Mouse (Mus musculus): ENCODE results near the gene Dok3. TPM values are rescaled to one million over a fixed set of nuclear protein-coding genes. Genes with fewer than 3 reads are reported as not detected.

Dok3 gene
- polyA plus RNA-seq, 1 experiment, result 1.00 TPM

DNA sequence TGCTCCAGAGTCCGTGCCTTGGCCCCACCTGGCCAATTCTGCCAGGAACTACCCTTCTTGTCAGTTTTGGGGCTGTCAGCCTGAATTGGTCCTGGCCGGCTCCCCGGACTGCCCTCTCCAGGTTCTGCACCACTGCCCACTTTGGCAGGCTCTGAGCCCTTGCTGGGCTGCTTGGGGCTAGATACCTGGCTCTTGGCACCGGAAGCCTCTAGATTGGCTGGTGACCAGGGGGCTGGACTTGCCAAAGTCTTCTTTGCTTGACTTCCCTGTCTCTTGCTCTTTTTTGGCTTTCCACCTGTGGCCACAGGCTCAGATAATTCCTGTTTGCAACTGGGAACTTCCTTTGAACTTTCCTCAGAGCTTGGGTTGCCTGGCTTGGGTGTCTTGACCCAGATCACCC is 13.8 kb upstream of the Dok3 start:
- peaks cover 10% of the 10 kb centered on the region for H3K36me3 ChIP-seq (ENCODE audit: control insufficient read depth, insufficient read depth)
- no peak for TF ChIP-seq POLR2AphosphoS2 (IDR thresholded peaks at IDR 0.05; ENCODE audit: insufficient read length, low read depth)
- no peak for TF ChIP-seq REST (IDR thresholded peaks at IDR 0.05; ENCODE audit: insufficient read depth, insufficient read length)
- no peak for TF ChIP-seq POLR2A (IDR thresholded peaks at IDR 0.05; ENCODE audit: insufficient read length, low read depth)
- no peak for TF ChIP-seq MYOD1 (IDR thresholded peaks at IDR 0.05; ENCODE audit: control insufficient read depth in 1 of 3, insufficient read length in 2 of 3, low read depth in 2 of 3)
- TF ChIP-seq MAX (IDR thresholded peaks at IDR 0.05; ENCODE audit: low read depth), result no peak
- TF ChIP-seq E2F4 (IDR thresholded peaks at IDR 0.05; ENCODE audit: insufficient read depth), result no peak
- TF ChIP-seq MYOG (IDR thresholded peaks at IDR 0.05; ENCODE audit: control insufficient read depth in 1 of 3, insufficient read depth in 1 of 3, insufficient read length in 2 of 3, low read depth in 2 of 3), result no peak
- no peak for TF ChIP-seq TCF12 (IDR thresholded peaks at IDR 0.05; ENCODE audit: insufficient read depth, poor library complexity, severe bottlenecking)
- TF ChIP-seq SRF (IDR thresholded peaks at IDR 0.05; ENCODE audit: control insufficient read depth, insufficient read length, low read depth), result no peak
- TF ChIP-seq TCF3 (IDR thresholded peaks at IDR 0.05; ENCODE audit: insufficient read length, low read depth), result no peak
- no peak for TF ChIP-seq USF1 (IDR thresholded peaks at IDR 0.05; ENCODE audit: low read depth)
- TF ChIP-seq CEBPB (IDR thresholded peaks at IDR 0.05; ENCODE audit: insufficient read depth, poor library complexity, severe bottlenecking), result no peak
- H3K4me3 ChIP-seq, result no peak overlapping the region
- H3K4me2 ChIP-seq (ENCODE audit: low read depth), result no peak overlapping the region
- H3K27me3 ChIP-seq (ENCODE audit: control insufficient read depth, insufficient read depth, insufficient read length), result no peaks in the 10 kb centered on the region
- H3ac ChIP-seq (ENCODE audit: control insufficient read depth, insufficient read length), result no peak overlapping the region
- no peaks in the 10 kb centered on the region for H3K79me2 ChIP-seq (ENCODE audit: control insufficient read depth, insufficient read depth)

- Histone ChIP-seq H3K27me3 (ENCODE audit: control insufficient read depth, insufficient read depth, insufficient read length) (no peaks in the 10 kb centered on the region), H3K79me2 (ENCODE audit: control insufficient read depth, insufficient read depth) (peaks cover 2% of the 10 kb centered on the region), H3K4me3 (no peak overlapping the region), H3K4me2 (ENCODE audit: low read depth) (no peak overlapping the region), H3K36me3 (ENCODE audit: control insufficient read depth, insufficient read depth) (peaks cover 10% of the 10 kb centered on the region), H3ac (ENCODE audit: control insufficient read depth, insufficient read length) (no peak overlapping the region)
- TF ChIP-seq TCF3 (IDR thresholded peaks at IDR 0.05; ENCODE audit: insufficient read length, low read depth), result no peak
- TF ChIP-seq MAX (IDR thresholded peaks at IDR 0.05; ENCODE audit: low read depth), result no peak
- no peak for TF ChIP-seq MYOG (IDR thresholded peaks at IDR 0.05; ENCODE audit: control insufficient read depth in 1 of 3, insufficient read depth in 1 of 3, insufficient read length in 2 of 3, low read depth in 2 of 3)
- no peak for TF ChIP-seq USF1 (IDR thresholded peaks at IDR 0.05; ENCODE audit: low read depth)
- TF ChIP-seq SRF (IDR thresholded peaks at IDR 0.05; ENCODE audit: control insufficient read depth, insufficient read length, low read depth), result no peak
Measured at GRCm38 (mm10) chr13:55540933-55541332, 11.8 kb upstream of the Dok3 start.

DNA sequence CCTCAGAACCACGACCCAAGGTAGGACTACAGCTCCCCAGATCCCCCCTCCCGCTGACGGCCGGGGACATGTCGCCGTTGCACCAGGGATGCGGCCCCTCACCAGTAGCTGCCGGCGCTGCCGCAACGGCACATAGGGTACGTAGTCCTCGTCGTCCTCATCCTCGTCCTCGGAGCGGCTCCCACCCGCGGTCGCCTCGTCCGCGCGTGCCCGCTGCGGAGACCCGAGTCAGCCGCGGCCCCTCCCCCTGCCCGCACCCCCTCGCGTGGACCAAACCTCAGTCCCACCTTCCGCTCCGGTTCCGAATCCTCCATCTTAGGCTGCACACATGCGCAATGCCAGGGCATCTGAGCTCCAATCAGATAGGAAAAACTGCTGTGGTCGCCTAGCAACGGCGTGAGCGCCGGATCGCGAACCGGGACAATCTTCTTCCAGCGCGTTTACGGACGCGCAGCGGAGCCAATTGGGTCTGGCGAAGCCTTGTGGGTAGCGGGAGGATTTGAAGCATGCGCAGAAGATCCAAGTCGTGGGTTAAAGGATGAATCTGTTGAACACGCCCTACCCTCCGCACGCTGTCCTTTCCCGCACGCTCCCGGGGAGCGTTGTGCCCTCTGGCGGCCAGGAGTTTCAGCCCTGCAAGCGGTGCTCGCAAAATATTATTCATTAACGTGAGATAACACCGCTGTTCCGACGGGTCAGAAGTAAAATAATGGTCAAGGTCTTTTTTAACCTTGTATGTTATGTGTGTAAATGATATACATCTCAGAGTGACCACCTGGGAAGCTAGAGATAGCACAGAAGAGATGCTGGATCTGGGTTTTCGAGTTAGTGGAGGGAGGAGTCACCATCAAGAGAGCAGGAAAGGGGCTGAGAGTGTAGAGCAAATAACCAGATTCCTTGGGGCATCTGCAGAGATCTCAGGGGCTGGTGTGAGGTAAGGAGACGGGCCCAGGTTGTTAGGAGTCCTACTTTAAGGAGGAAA is 7.4 kb upstream of the Dok3 start, which contains the start of gene Ddx41:
TSS of gene Ddx41 (minus strand) at position 465 of the 982 bp plus-strand sequence.
- H3K4me3 ChIP-seq, result peak within 1 kb of the TSS; percentile 63
- H3K4me2 ChIP-seq (ENCODE audit: low read depth), result peak within 1 kb of the TSS; percentile 93
- H3K79me2 ChIP-seq (ENCODE audit: control insufficient read depth, insufficient read depth), result peaks cover 11% of the 10 kb centered on the region
- no peaks in the 10 kb centered on the region for H3K27me3 ChIP-seq (ENCODE audit: control insufficient read depth, insufficient read depth, insufficient read length)
- TF ChIP-seq E2F4 (IDR thresholded peaks at IDR 0.05; ENCODE audit: insufficient read depth), result no peak
- peak in 1 of 3 experiments; percentile 18 for TF ChIP-seq MYOD1 (IDR thresholded peaks at IDR 0.05; ENCODE audit: control insufficient read depth in 1 of 3, insufficient read length in 2 of 3, low read depth in 2 of 3)
- no peak for TF ChIP-seq USF1 (IDR thresholded peaks at IDR 0.05; ENCODE audit: low read depth)
- no peak for TF ChIP-seq TCF3 (IDR thresholded peaks at IDR 0.05; ENCODE audit: insufficient read length, low read depth)
- TF ChIP-seq MYOG (IDR thresholded peaks at IDR 0.05; ENCODE audit: control insufficient read depth in 1 of 3, insufficient read depth in 1 of 3, insufficient read length in 2 of 3, low read depth in 2 of 3), result peak in 1 of 3 experiments; percentile 2
- no peak for TF ChIP-seq TCF12 (IDR thresholded peaks at IDR 0.05; ENCODE audit: insufficient read depth, poor library complexity, severe bottlenecking)
- TF ChIP-seq CEBPB (IDR thresholded peaks at IDR 0.05; ENCODE audit: insufficient read depth, poor library complexity, severe bottlenecking), result no peak
- no peak for TF ChIP-seq REST (IDR thresholded peaks at IDR 0.05; ENCODE audit: insufficient read depth, insufficient read length)
- TF ChIP-seq SRF (IDR thresholded peaks at IDR 0.05; ENCODE audit: control insufficient read depth, insufficient read length, low read depth), result peak; percentile 75
- no peak for TF ChIP-seq MAX (IDR thresholded peaks at IDR 0.05; ENCODE audit: low read depth)
- TF ChIP-seq POLR2A (IDR thresholded peaks at IDR 0.05; ENCODE audit: insufficient read length, low read depth), result peak; percentile 79
- TF ChIP-seq POLR2AphosphoS2 (IDR thresholded peaks at IDR 0.05; ENCODE audit: insufficient read length, low read depth), result peak; percentile 77
- no peaks in the 10 kb centered on the region for H3K36me3 ChIP-seq (ENCODE audit: control insufficient read depth, insufficient read depth)
- H3ac ChIP-seq (ENCODE audit: control insufficient read depth, insufficient read length), result peak within 1 kb of the TSS; percentile 79

DNA sequence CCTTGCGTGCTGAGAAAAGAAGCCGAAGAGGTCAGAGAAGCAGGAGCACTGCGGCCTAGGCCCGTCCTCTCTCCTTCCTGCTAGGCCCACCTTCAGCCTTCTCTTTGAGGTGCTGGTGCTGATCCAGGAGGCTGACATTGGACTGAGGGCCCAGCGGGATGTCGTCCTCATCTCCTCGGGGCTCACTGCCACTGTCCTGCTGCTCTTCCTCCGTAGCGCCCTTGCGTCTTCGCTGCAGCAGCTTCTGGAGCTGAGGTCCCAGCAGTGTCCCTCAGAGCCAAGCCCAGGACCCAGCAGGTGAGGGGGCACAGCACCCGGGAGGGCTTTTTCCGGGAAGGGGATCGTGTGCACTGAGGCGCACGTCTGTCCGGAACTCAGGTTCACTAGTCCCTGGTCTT is 6.7 kb upstream of the Dok3 start:
- H3K79me2 ChIP-seq (ENCODE audit: control insufficient read depth, insufficient read depth), result peaks cover 11% of the 10 kb centered on the region
- H3K4me3 ChIP-seq, result peak overlapping the region; percentile 63
- H3K36me3 ChIP-seq (ENCODE audit: control insufficient read depth, insufficient read depth), result no peaks in the 10 kb centered on the region
- H3K4me2 ChIP-seq (ENCODE audit: low read depth), result peak overlapping the region; percentile 93
- peak overlapping the region; percentile 79 for H3ac ChIP-seq (ENCODE audit: control insufficient read depth, insufficient read length)
- TF ChIP-seq E2F4 (IDR thresholded peaks at IDR 0.05; ENCODE audit: insufficient read depth) (no peak), MYOD1 (IDR thresholded peaks at IDR 0.05; ENCODE audit: control insufficient read depth in 1 of 3, insufficient read length in 2 of 3, low read depth in 2 of 3) (no peak), POLR2A (IDR thresholded peaks at IDR 0.05; ENCODE audit: insufficient read length, low read depth) (no peak), TCF3 (IDR thresholded peaks at IDR 0.05; ENCODE audit: insufficient read length, low read depth) (no peak), CEBPB (IDR thresholded peaks at IDR 0.05; ENCODE audit: insufficient read depth, poor library complexity, severe bottlenecking) (no peak), REST (IDR thresholded peaks at IDR 0.05; ENCODE audit: insufficient read depth, insufficient read length) (no peak), TCF12 (IDR thresholded peaks at IDR 0.05; ENCODE audit: insufficient read depth, poor library complexity, severe bottlenecking) (no peak), POLR2AphosphoS2 (IDR thresholded peaks at IDR 0.05; ENCODE audit: insufficient read length, low read depth) (no peak), SRF (IDR thresholded peaks at IDR 0.05; ENCODE audit: control insufficient read depth, insufficient read length, low read depth) (no peak), USF1 (IDR thresholded peaks at IDR 0.05; ENCODE audit: low read depth) (no peak), MYOG (IDR thresholded peaks at IDR 0.05; ENCODE audit: control insufficient read depth in 1 of 3, insufficient read depth in 1 of 3, insufficient read length in 2 of 3, low read depth in 2 of 3) (no peak), MAX (IDR thresholded peaks at IDR 0.05; ENCODE audit: low read depth) (no peak)
- no peaks in the 10 kb centered on the region for H3K27me3 ChIP-seq (ENCODE audit: control insufficient read depth, insufficient read depth, insufficient read length)

All from myocyte (in vitro differentiated cells).